Mouse (Mus musculus): ENCODE data around the gene Cpeb4.

- no peak for TF ChIP-seq CTCF (IDR thresholded peaks at IDR 0.05; ENCODE audit: borderline replicate concordance, insufficient read depth, low read depth, low read length)
- no peak for TF ChIP-seq POLR2A (IDR thresholded peaks at IDR 0.05; ENCODE audit: borderline replicate concordance, insufficient read depth, low read length)
Observed at GRCm38 (mm10) chr11:31983249-31983648, 111.2 kb downstream of the Cpeb4 start.
